Mouse (Mus musculus) forebrain, embryonic 12.5 days (tissue): Measurements from ENCODE around the gene Ntrk3. TPM values are rescaled to one million over a fixed set of nuclear protein-coding genes. Genes with fewer than 3 reads are reported as not detected.

Experiments used
- ATAC-seq: fragments of 200-750 bp; cut with Nextera tagmentation; 2 replicates; pipeline ENCODE4 v1.8.0; 2017; ENCODE audit warnings: moderate TSS enrichment; ENCODE audit not compliant: low FRiP score
- H3K27ac ChIP-seq: fragments of 300-500 bp; sonication (generic); 2 replicates; pipeline ENCODE4 v1.5.1; 2016; ENCODE audit warnings: mild to moderate bottlenecking
- H3K27me3 ChIP-seq: fragments of 300-500 bp; sonication (generic); 2 replicates; pipeline ENCODE4 v1.6.1; 2016; ENCODE audit warnings: mild to moderate bottlenecking
- H3K36me3 ChIP-seq: fragments of 300-500 bp; sonication (generic); replicated peaks from 2 replicates; pipeline ENCODE4 v1.6.1; 2016; ENCODE audit warnings: mild to moderate bottlenecking
- H3K4me1 ChIP-seq: fragments of 300-500 bp; sonication (generic); 2 replicates; pipeline ENCODE4 v1.6.1; 2016
- H3K4me2 ChIP-seq: fragments of 300-500 bp; sonication (generic); 2 replicates; pipeline ENCODE4 v1.6.1; 2016; ENCODE audit warnings: mild to moderate bottlenecking, moderate library complexity
- H3K4me3 ChIP-seq: fragments of 300-500 bp; sonication (generic); replicated peaks from 2 replicates; pipeline ENCODE4 v1.5.1; 2016; ENCODE audit warnings: mild to moderate bottlenecking
- H3K9ac ChIP-seq: fragments of 300-500 bp; sonication (generic); 2 replicates; pipeline ENCODE4 v1.6.1; 2016; ENCODE audit warnings: mild to moderate bottlenecking
- H3K9me3 ChIP-seq: fragments of 300-500 bp; sonication (generic); 2 replicates; pipeline ENCODE4 v1.6.1; 2016
- WGBS: fragments of 180-500 bp; shearing (Covaris S2); methylation state at CpG from one replicate; pipeline ENCODE4 v1.1.7; 2016; 5-methylcytosine and 5-hydroxymethylcytosine counted together
- polyA plus RNA-seq: library from polyadenylated mRNA; unstranded; fragments of >200 nt; fragmentation: Nextera tagmentation; extraction: Ambion mirVana; gene quantifications from 2 replicates; pipeline ENCODE4 v1.2.1, GENCODE M21; 2016

Gene Ntrk3
- polyA plus RNA-seq, 1 experiment from 2014 or later = 9.2 TPM

GRCm38 (mm10) chr7:78388101-78388500 is 349.7 kb downstream of the Ntrk3 start:
- H3K27me3 ChIP-seq = no peaks in the 10 kb centered on the region
- H3K4me3 ChIP-seq = no peak overlapping the region
- no peaks in the 10 kb centered on the region for H3K9me3 ChIP-seq
- H3K36me3 ChIP-seq = no peaks in the 10 kb centered on the region
- WGBS = 91% methylated on average over 5 of the region's 5 CpGs
- H3K4me2 ChIP-seq = no peak overlapping the region
- ATAC-seq = no peak
- no peak overlapping the region for H3K27ac ChIP-seq
- no peak overlapping the region for H3K9ac ChIP-seq
- no peaks in the 10 kb centered on the region for H3K4me1 ChIP-seq

GRCm38 (mm10) chr7:78385971-78386370 is 351.8 kb downstream of the Ntrk3 start:
- Histone ChIP-seq H3K4me3 (no peak overlapping the region), H3K9ac (no peak overlapping the region), H3K9me3 (no peaks in the 10 kb centered on the region), H3K4me1 (no peaks in the 10 kb centered on the region), H3K4me2 (no peak overlapping the region), H3K27me3 (no peaks in the 10 kb centered on the region), H3K27ac (no peak overlapping the region), H3K36me3 (no peaks in the 10 kb centered on the region)
- 81% methylated on average over 1 of the region's 1 CpGs for WGBS
- ATAC-seq = no peak

GRCm38 (mm10) chr7:78384111-78384510 is 353.7 kb downstream of the Ntrk3 start:
- H3K4me1 ChIP-seq = no peaks in the 10 kb centered on the region
- H3K4me2 ChIP-seq = no peak overlapping the region
- no peaks in the 10 kb centered on the region for H3K27me3 ChIP-seq
- ATAC-seq = no peak
- H3K9me3 ChIP-seq = no peaks in the 10 kb centered on the region
- H3K4me3 ChIP-seq = no peak overlapping the region
- no peak overlapping the region for H3K27ac ChIP-seq
- H3K9ac ChIP-seq = no peak overlapping the region
- no peaks in the 10 kb centered on the region for H3K36me3 ChIP-seq

GRCm38 (mm10) chr7:78382126-78382525 is 355.7 kb downstream of the Ntrk3 start:
- Histone ChIP-seq H3K4me2 (no peak overlapping the region), H3K4me3 (no peak overlapping the region), H3K4me1 (no peaks in the 10 kb centered on the region), H3K27ac (no peak overlapping the region), H3K27me3 (no peaks in the 10 kb centered on the region), H3K36me3 (no peaks in the 10 kb centered on the region), H3K9ac (no peak overlapping the region), H3K9me3 (no peaks in the 10 kb centered on the region)
- 29% methylated on average over 1 of the region's 1 CpGs for WGBS
- no peak for ATAC-seq

- Histone ChIP-seq H3K4me2 (no peak overlapping the region), H3K9ac (no peak overlapping the region), H3K9me3 (no peaks in the 10 kb centered on the region), H3K36me3 (no peaks in the 10 kb centered on the region), H3K4me3 (no peak overlapping the region), H3K27ac (no peak overlapping the region), H3K27me3 (no peaks in the 10 kb centered on the region), H3K4me1 (no peaks in the 10 kb centered on the region)
- no peak for ATAC-seq
- WGBS = 93% methylated on average over 5 of the region's 5 CpGs
Measured at GRCm38 (mm10) chr7:78379784-78380183, 358.0 kb downstream of the Ntrk3 start.

- Histone ChIP-seq H3K4me1 (no peaks in the 10 kb centered on the region), H3K9ac (no peak overlapping the region), H3K4me2 (no peak overlapping the region), H3K4me3 (no peak overlapping the region), H3K27me3 (no peaks in the 10 kb centered on the region), H3K9me3 (no peaks in the 10 kb centered on the region), H3K36me3 (no peaks in the 10 kb centered on the region), H3K27ac (no peak overlapping the region)
- no peak for ATAC-seq
- 92% methylated on average over 2 of the region's 2 CpGs for WGBS
Measured at GRCm38 (mm10) chr7:78378306-78378705, 359.5 kb downstream of the Ntrk3 start.

GRCm38 (mm10) chr7:78376875-78377274 is 360.9 kb downstream of the Ntrk3 start:
- Histone ChIP-seq H3K36me3 (no peaks in the 10 kb centered on the region), H3K27me3 (no peaks in the 10 kb centered on the region), H3K4me2 (no peak overlapping the region), H3K27ac (no peak overlapping the region), H3K9ac (no peak overlapping the region), H3K4me3 (no peak overlapping the region), H3K4me1 (no peaks in the 10 kb centered on the region), H3K9me3 (no peaks in the 10 kb centered on the region)
- WGBS = 74% methylated on average over 4 of the region's 4 CpGs
- ATAC-seq = no peak

GRCm38 (mm10) chr7:78361341-78362309 is 376.2 kb downstream of the Ntrk3 start:
- no peaks in the 10 kb centered on the region for H3K9me3 ChIP-seq
- no peak overlapping the region for H3K9ac ChIP-seq
- 80% methylated on average over 8 of the region's 8 CpGs for WGBS
- H3K36me3 ChIP-seq = no peaks in the 10 kb centered on the region
- no peak for ATAC-seq
- no peak overlapping the region for H3K4me3 ChIP-seq
- no peak overlapping the region for H3K4me2 ChIP-seq
- H3K27ac ChIP-seq = no peak overlapping the region
- H3K27me3 ChIP-seq = no peaks in the 10 kb centered on the region
- H3K4me1 ChIP-seq = no peaks in the 10 kb centered on the region; the same call in 1 of the 2 replicates

GRCm38 (mm10) chr7:78347464-78347863 is 390.3 kb downstream of the Ntrk3 start:
- H3K9ac ChIP-seq = no peak overlapping the region
- H3K9me3 ChIP-seq = no peaks in the 10 kb centered on the region
- ATAC-seq = no peak
- H3K27ac ChIP-seq = no peak overlapping the region
- H3K4me1 ChIP-seq = no peaks in the 10 kb centered on the region
- no peak overlapping the region for H3K4me3 ChIP-seq
- H3K36me3 ChIP-seq = no peaks in the 10 kb centered on the region
- no peaks in the 10 kb centered on the region for H3K27me3 ChIP-seq
- no peak overlapping the region for H3K4me2 ChIP-seq
- 91% methylated on average over 5 of the region's 5 CpGs for WGBS

- H3K9me3 ChIP-seq = no peaks in the 10 kb centered on the region
- no peak overlapping the region for H3K27ac ChIP-seq
- no peak overlapping the region for H3K4me2 ChIP-seq
- no peaks in the 10 kb centered on the region for H3K27me3 ChIP-seq
- H3K9ac ChIP-seq = no peak overlapping the region
- H3K36me3 ChIP-seq = no peaks in the 10 kb centered on the region
- no peak overlapping the region for H3K4me3 ChIP-seq
- H3K4me1 ChIP-seq = no peaks in the 10 kb centered on the region
- no peak for ATAC-seq
Measured at GRCm38 (mm10) chr7:78333422-78333821, 404.4 kb downstream of the Ntrk3 start.

- H3K4me3 ChIP-seq = no peak overlapping the region
- ATAC-seq = no peak
- H3K4me1 ChIP-seq = no peaks in the 10 kb centered on the region
- no peaks in the 10 kb centered on the region for H3K27me3 ChIP-seq
- no peaks in the 10 kb centered on the region for H3K9me3 ChIP-seq
- H3K4me2 ChIP-seq = no peak overlapping the region
- WGBS = 94% methylated on average over 2 of the region's 2 CpGs
- no peak overlapping the region for H3K27ac ChIP-seq
- H3K9ac ChIP-seq = no peak overlapping the region
- H3K36me3 ChIP-seq = no peaks in the 10 kb centered on the region
Measured at GRCm38 (mm10) chr7:78328301-78328700, 409.5 kb downstream of the Ntrk3 start.

GRCm38 (mm10) chr7:78326185-78326584 is 411.6 kb downstream of the Ntrk3 start:
- Histone ChIP-seq H3K4me3 (no peak overlapping the region), H3K27me3 (no peaks in the 10 kb centered on the region), H3K36me3 (no peaks in the 10 kb centered on the region), H3K4me2 (no peak overlapping the region), H3K9me3 (no peaks in the 10 kb centered on the region), H3K27ac (no peak overlapping the region), H3K4me1 (no peaks in the 10 kb centered on the region), H3K9ac (no peak overlapping the region)
- 74% methylated on average over 3 of the region's 3 CpGs for WGBS
- no peak for ATAC-seq

- Histone ChIP-seq H3K27me3 (no peaks in the 10 kb centered on the region), H3K4me3 (no peak overlapping the region), H3K27ac (no peak overlapping the region), H3K4me1 (no peaks in the 10 kb centered on the region), H3K9me3 (no peaks in the 10 kb centered on the region), H3K4me2 (no peak overlapping the region), H3K9ac (no peak overlapping the region), H3K36me3 (no peaks in the 10 kb centered on the region)
- 89% methylated on average over 4 of the region's 4 CpGs for WGBS
- no peak for ATAC-seq
Measured at GRCm38 (mm10) chr7:78318640-78319039, 419.2 kb downstream of the Ntrk3 start.
